Mouse (Mus musculus): Measurements from ENCODE around the gene Fam69b. TPM values are rescaled to one million over a fixed set of nuclear protein-coding genes. Genes with fewer than 3 reads are reported as not detected.
A peak's percentile ranks its signal among the peaks of the same experiment; 100 is the strongest.

The Fam69b gene
- polyA plus RNA-seq, 1 experiment, result 13.1 TPM

GRCm38 (mm10) chr2:26639083-26639482 is 10.8 kb downstream of the Fam69b start:
- Histone ChIP-seq H3K4me3 (replicated peaks; ENCODE audit: extremely low read depth, low read depth, low read length) (peak overlapping the region; percentile 40), H3K4me1 (ENCODE audit: control insufficient read depth, insufficient read depth, low read length) (peaks cover 11% of the 10 kb centered on the region)
- TF ChIP-seq POLR2A (IDR thresholded peaks at IDR 0.05; ENCODE audit: borderline replicate concordance, extremely low read depth, low read depth, low read length) (0 out of 2 replicates have a peak, but pooled peaks have one; percentile 15), CTCF (IDR thresholded peaks at IDR 0.05; ENCODE audit: insufficient read depth, low read length) (peak; percentile 66)
- no peak for DNase-seq
- WGBS, result 4% methylated on average over 8 of the region's 8 CpGs

GRCm38 (mm10) chr2:26639838-26640830 is 11.9 kb downstream of the Fam69b start:
- Histone ChIP-seq H3K4me3 (replicated peaks; ENCODE audit: extremely low read depth, low read depth, low read length) (peak overlapping the region; percentile 86), H3K4me1 (ENCODE audit: control insufficient read depth, insufficient read depth, low read length) (peaks cover 11% of the 10 kb centered on the region)
- DNase-seq, result peak; percentile 98
- WGBS, result 5% methylated on average over 49 of the region's 49 CpGs
- TF ChIP-seq POLR2A (IDR thresholded peaks at IDR 0.05; ENCODE audit: borderline replicate concordance, extremely low read depth, low read depth, low read length) (peak; percentile 97), CTCF (IDR thresholded peaks at IDR 0.05; ENCODE audit: insufficient read depth, low read length) (peak; percentile 75)

- TF ChIP-seq POLR2A (IDR thresholded peaks at IDR 0.05; ENCODE audit: borderline replicate concordance, extremely low read depth, low read depth, low read length), result no peak
- no peak for TF ChIP-seq CTCF (IDR thresholded peaks at IDR 0.05; ENCODE audit: insufficient read depth, low read length)
- no peak overlapping the region for H3K4me3 ChIP-seq (replicated peaks; ENCODE audit: extremely low read depth, low read depth, low read length)
- no peak for DNase-seq
- H3K4me1 ChIP-seq (ENCODE audit: control insufficient read depth, insufficient read depth, low read length), result peaks cover 11% of the 10 kb centered on the region
- WGBS, result 72% methylated on average over 7 of the region's 7 CpGs
Observed at GRCm38 (mm10) chr2:26641006-26641647, 12.9 kb downstream of the Fam69b start.

GRCm38 (mm10) chr2:26643942-26644341 is 15.7 kb downstream of the Fam69b start:
- H3K4me3 ChIP-seq (replicated peaks; ENCODE audit: extremely low read depth, low read depth, low read length), result no peak overlapping the region
- H3K4me1 ChIP-seq (ENCODE audit: control insufficient read depth, insufficient read depth, low read length), result peaks cover 4% of the 10 kb centered on the region; the same call in 1 of the 2 replicates
- 50% methylated on average over 2 of the region's 2 CpGs for WGBS
- DNase-seq, result no peak
- TF ChIP-seq POLR2A (IDR thresholded peaks at IDR 0.05; ENCODE audit: borderline replicate concordance, extremely low read depth, low read depth, low read length), result no peak
- TF ChIP-seq CTCF (IDR thresholded peaks at IDR 0.05; ENCODE audit: insufficient read depth, low read length), result peak; percentile 33; the same call in 1 of the 2 replicates

GRCm38 (mm10) chr2:26646643-26647293 is 18.5 kb downstream of the Fam69b start:
- DNase-seq, result peak; percentile 51

GRCm38 (mm10) chr2:26654687-26655086 is 26.4 kb downstream of the Fam69b start:
- no peak for DNase-seq
- Histone ChIP-seq H3K4me3 (replicated peaks; ENCODE audit: extremely low read depth, low read depth, low read length) (no peak overlapping the region), H3K4me1 (ENCODE audit: control insufficient read depth, insufficient read depth, low read length) (no peaks in the 10 kb centered on the region)
- no peak for TF ChIP-seq POLR2A (IDR thresholded peaks at IDR 0.05; ENCODE audit: borderline replicate concordance, extremely low read depth, low read depth, low read length)
- TF ChIP-seq CTCF (IDR thresholded peaks at IDR 0.05; ENCODE audit: insufficient read depth, low read length), result no peak
- WGBS, result 25% methylated on average over 1 of the region's 1 CpGs

More at GRCm38 (mm10) chr2:26646643-26647293, 18.5 kb downstream of the Fam69b start:
- H3K4me1 ChIP-seq (ENCODE audit: control insufficient read depth, insufficient read depth, low read length), result no peaks in the 10 kb centered on the region
- H3K4me3 ChIP-seq (replicated peaks; ENCODE audit: extremely low read depth, low read depth, low read length), result no peak overlapping the region
- TF ChIP-seq CTCF (IDR thresholded peaks at IDR 0.05; ENCODE audit: insufficient read depth, low read length) (peak; percentile 100), POLR2A (IDR thresholded peaks at IDR 0.05; ENCODE audit: borderline replicate concordance, extremely low read depth, low read depth, low read length) (peak; percentile 36; the same call in 1 of the 2 replicates)
- 16% methylated on average over 3 of the region's 3 CpGs for WGBS

- WGBS, result 87% methylated on average over 2 of the region's 2 CpGs
- TF ChIP-seq CTCF (IDR thresholded peaks at IDR 0.05; ENCODE audit: insufficient read depth, low read length), result no peak
- no peak for TF ChIP-seq POLR2A (IDR thresholded peaks at IDR 0.05; ENCODE audit: borderline replicate concordance, extremely low read depth, low read depth, low read length)
- DNase-seq, result no peak
Observed at GRCm38 (mm10) chr2:26657426-26657825, 29.2 kb downstream of the Fam69b start.

GRCm38 (mm10) chr2:26661143-26661752 is 33.0 kb downstream of the Fam69b start:
- Histone ChIP-seq H3K4me1 (ENCODE audit: control insufficient read depth, insufficient read depth, low read length) (peaks cover 2% of the 10 kb centered on the region; the same call in 1 of the 2 replicates), H3K4me3 (replicated peaks; ENCODE audit: extremely low read depth, low read depth, low read length) (no peak overlapping the region)
- WGBS, result 1% methylated on average over 20 of the region's 20 CpGs
- no peak for DNase-seq
- TF ChIP-seq CTCF (IDR thresholded peaks at IDR 0.05; ENCODE audit: insufficient read depth, low read length) (no peak), POLR2A (IDR thresholded peaks at IDR 0.05; ENCODE audit: borderline replicate concordance, extremely low read depth, low read depth, low read length) (no peak)

More at GRCm38 (mm10) chr2:26657426-26657825, 29.2 kb downstream of the Fam69b start:
- Histone ChIP-seq H3K4me3 (replicated peaks; ENCODE audit: extremely low read depth, low read depth, low read length) (no peak overlapping the region), H3K4me1 (ENCODE audit: control insufficient read depth, insufficient read depth, low read length) (peaks cover 2% of the 10 kb centered on the region; the same call in 1 of the 2 replicates)

Measured in lung, adult 2 months (tissue).